Mouse (Mus musculus) retina, postnatal 1 day (tissue): ENCODE results near the gene Popdc3.
A peak's percentile ranks its signal among the peaks of the same experiment; 100 is the strongest.
"Not testable (repeated sequence)": the region's sequence is repeated elsewhere in the genome, so short reads cannot be mapped to it uniquely, and the experiment has no call there.

Experiments
- DNase-seq: peaks from one replicate; pipeline ENCODE4 v3.0.0-alpha.2; 2012

Popdc3 gene

GRCm38 (mm10) chr10:45177798-45178197, at the start of gene Popdc3:
Gene Popdc3, plus strand, starts transcription at chr10:45178098.
- not testable (repeated sequence) for DNase-seq

GRCm38 (mm10) chr10:45129105-45129504, 48.8 kb upstream of the Popdc3 start:
- DNase-seq, result peak; percentile 9

- DNase-seq, result no peak
These were observed 47.9 kb upstream of the Popdc3 start for GRCm38 (mm10) chr10:45130004-45130403.

- DNase-seq, result no peak
These were observed 45.5 kb upstream of the Popdc3 start for GRCm38 (mm10) chr10:45132371-45132770.

GRCm38 (mm10) chr10:45136806-45137205, 41.1 kb upstream of the Popdc3 start:
- DNase-seq, result no peak

- DNase-seq, result no peak
These were observed 38.0 kb upstream of the Popdc3 start for GRCm38 (mm10) chr10:45139910-45140309.

GRCm38 (mm10) chr10:45140474-45141212, 37.3 kb upstream of the Popdc3 start:
- DNase-seq, result no peak

GRCm38 (mm10) chr10:45142359-45142758, 35.5 kb upstream of the Popdc3 start:
- DNase-seq, result no peak

- DNase-seq, result no peak
These were observed 33.7 kb upstream of the Popdc3 start for GRCm38 (mm10) chr10:45144038-45144817.

GRCm38 (mm10) chr10:45146821-45147220, 31.1 kb upstream of the Popdc3 start:
- DNase-seq, result peak; percentile 15

- peak; percentile 72 for DNase-seq
These were observed 26.8 kb upstream of the Popdc3 start for GRCm38 (mm10) chr10:45151137-45151536.

GRCm38 (mm10) chr10:45151771-45152692, 25.9 kb upstream of the Popdc3 start:
- no peak for DNase-seq

- DNase-seq, result no peak
These were observed 23.3 kb upstream of the Popdc3 start for GRCm38 (mm10) chr10:45154557-45155060.

- DNase-seq, result no peak
These were observed 12.0 kb upstream of the Popdc3 start for GRCm38 (mm10) chr10:45165851-45166250.

GRCm38 (mm10) chr10:45173927-45174326, 4.0 kb upstream of the Popdc3 start:
- DNase-seq, result no peak

GRCm38 (mm10) chr10:45174345-45174744, 3.6 kb upstream of the Popdc3 start:
- DNase-seq, result no peak

GRCm38 (mm10) chr10:45180677-45181326, 2.9 kb downstream of the Popdc3 start:
- DNase-seq, result no peak

- no peak for DNase-seq
These were observed 3.4 kb downstream of the Popdc3 start for GRCm38 (mm10) chr10:45181344-45181743.

GRCm38 (mm10) chr10:45185457-45185856, 7.6 kb downstream of the Popdc3 start:
- no peak for DNase-seq

- DNase-seq, result peak; percentile 15
These were observed 15.7 kb downstream of the Popdc3 start for GRCm38 (mm10) chr10:45193330-45194310.

- no peak for DNase-seq
These were observed 16.6 kb downstream of the Popdc3 start for GRCm38 (mm10) chr10:45194531-45194930.
